Mouse (Mus musculus) spleen, adult 2 months (tissue): Measurements from ENCODE around the gene 4632433K11Rik. TPM values are rescaled to one million over a fixed set of nuclear protein-coding genes. Genes with fewer than 3 reads are reported as not detected.

Source experiments
- DNase-seq, 2 experiments: peaks; one replicate each; pipeline versions ENCODE4 v3.0.0 to v3.0.0-alpha.2; 2012 to 2021; ENCODE audit warnings: low spot score in 2 of 2, low read depth in 1 of 2
- H3K27ac ChIP-seq: fragments of 200-500 bp; 2 replicates; pipeline ENCODE4 v1.5.1; 2012; ENCODE audit warnings: low read length, inconsistent platforms; ENCODE audit not compliant: insufficient read depth
- H3K27me3 ChIP-seq: fragments of 200-500 bp; 2 replicates; pipeline ENCODE4 v1.6.1; 2012; ENCODE audit warnings: mild to moderate bottlenecking, moderate library complexity, low read length, inconsistent platforms; ENCODE audit not compliant: control insufficient read depth, insufficient read depth
- H3K36me3 ChIP-seq: fragments of 200-500 bp; 2 replicates; pipeline ENCODE4 v1.6.1; 2012; ENCODE audit warnings: mild to moderate bottlenecking, low read length, inconsistent platforms; ENCODE audit not compliant: control insufficient read depth, insufficient read depth
- H3K4me1 ChIP-seq: fragments of 200-500 bp; 2 replicates; pipeline ENCODE4 v1.6.1; 2011; ENCODE audit warnings: inconsistent platforms; ENCODE audit not compliant: control insufficient read depth, insufficient read depth, insufficient read length
- H3K4me3 ChIP-seq: fragments of 200-500 bp; 2 replicates; pipeline ENCODE4 v1.5.1; 2011; ENCODE audit warnings: mild to moderate bottlenecking, inconsistent platforms; ENCODE audit not compliant: insufficient read depth, insufficient read length; ENCODE audit errors: extremely low read depth
- CTCF ChIP-seq: fragments of 200-500 bp; IDR thresholded peaks from 2 replicates; pipeline ENCODE4 v1.5.1; 2011; ENCODE audit warnings: mild to moderate bottlenecking, inconsistent platforms; ENCODE audit not compliant: insufficient read depth, insufficient read length, insufficient replicate concordance; ENCODE audit errors: extremely low read depth
- POLR2A ChIP-seq: fragments of 200-500 bp; IDR thresholded peaks from 2 replicates; pipeline ENCODE4 v1.6.1; 2011; ENCODE audit warnings: low read depth, low read length, inconsistent platforms
- WGBS: fragments of 180-500 bp; shearing (Covaris S2); methylation state at CpG from one replicate; pipeline ENCODE4 v1.1.7; 2018; 5-methylcytosine and 5-hydroxymethylcytosine counted together
- polyA plus RNA-seq: library from polyadenylated mRNA; depleted of rRNA; stranded (reverse); fragments of >200 nt; gene quantifications from 2 replicates; pipeline ENCODE4 v1.2.3, GENCODE M21; 2012; rRNA removed

4632433K11Rik gene
- polyA plus RNA-seq = not detected in 2 replicates

- no peak for TF ChIP-seq CTCF
- TF ChIP-seq POLR2A = no peak
- H3K4me1 ChIP-seq = no peaks in the 10 kb centered on the region; the same call in none of the 2 replicates
- DNase-seq = no peak
- peaks cover 34% of the 10 kb centered on the region for H3K36me3 ChIP-seq
- no peak within 1 kb of the TSS for H3K4me3 ChIP-seq
- H3K27ac ChIP-seq = no peak within 1 kb of the TSS
- H3K27me3 ChIP-seq = no peaks in the 10 kb centered on the region
- 86% methylated on average over 3 of the region's 3 CpGs for WGBS
Observed at GRCm38 (mm10) chr7:5033818-5034217, at the start of gene 4632433K11Rik. TSS of gene 4632433K11Rik (plus strand) at chr7:5034118.

GRCm38 (mm10) chr7:4988250-4988649 lies 45.7 kb upstream of the 4632433K11Rik start:
- Histone ChIP-seq H3K27ac (no peak overlapping the region), H3K36me3 (no peaks in the 10 kb centered on the region; the same call in 1 of the 2 replicates), H3K4me1 (no peaks in the 10 kb centered on the region), H3K4me3 (no peak overlapping the region), H3K27me3 (no peaks in the 10 kb centered on the region)
- no peak for DNase-seq
- WGBS = 47% methylated on average over 2 of the region's 2 CpGs
- no peak for TF ChIP-seq POLR2A
- no peak for TF ChIP-seq CTCF

GRCm38 (mm10) chr7:4993347-4993998 lies 40.4 kb upstream of the 4632433K11Rik start:
- H3K36me3 ChIP-seq = peaks cover 7% of the 10 kb centered on the region
- H3K27me3 ChIP-seq = no peaks in the 10 kb centered on the region
- H3K4me1 ChIP-seq = peaks cover 9% of the 10 kb centered on the region; the same call in 1 of the 2 replicates
- no peak overlapping the region for H3K27ac ChIP-seq
- DNase-seq = no peak
- WGBS = 93% methylated on average over 55 of the region's 55 CpGs
- no peak for TF ChIP-seq POLR2A
- no peak for TF ChIP-seq CTCF
- no peak overlapping the region for H3K4me3 ChIP-seq

- H3K27me3 ChIP-seq = no peaks in the 10 kb centered on the region
- H3K4me3 ChIP-seq = no peak overlapping the region
- H3K27ac ChIP-seq = no peak overlapping the region
- H3K4me1 ChIP-seq = peaks cover 9% of the 10 kb centered on the region; the same call in 1 of the 2 replicates
- TF ChIP-seq CTCF = no peak
- no peak for TF ChIP-seq POLR2A
- WGBS = 92% methylated on average over 59 of the region's 59 CpGs
- H3K36me3 ChIP-seq = peaks cover 7% of the 10 kb centered on the region
- DNase-seq = no peak
Observed at GRCm38 (mm10) chr7:4993999-4994788, 39.7 kb upstream of the 4632433K11Rik start.

- 13% methylated on average over 19 of the region's 19 CpGs for WGBS
- TF ChIP-seq POLR2A (no peak), CTCF (no peak)
- no peak for DNase-seq
- peak overlapping the region; percentile 78 for H3K4me3 ChIP-seq
- H3K27me3 ChIP-seq = no peaks in the 10 kb centered on the region
- no peak overlapping the region for H3K27ac ChIP-seq
- H3K4me1 ChIP-seq = peaks cover 9% of the 10 kb centered on the region; the same call in 1 of the 2 replicates
- peaks cover 7% of the 10 kb centered on the region for H3K36me3 ChIP-seq
Observed at GRCm38 (mm10) chr7:4995268-4996002, 38.5 kb upstream of the 4632433K11Rik start.

- TF ChIP-seq CTCF (no peak), POLR2A (no peak)
- Histone ChIP-seq H3K4me3 (peak within 1 kb of the TSS; percentile 78), H3K27me3 (no peaks in the 10 kb centered on the region), H3K27ac (no peak within 1 kb of the TSS), H3K4me1 (peaks cover 9% of the 10 kb centered on the region; the same call in 1 of the 2 replicates), H3K36me3 (peaks cover 7% of the 10 kb centered on the region)
- 11% methylated on average over 19 of the region's 26 CpGs for WGBS
- DNase-seq = peak; percentile 58 to 70
Observed at GRCm38 (mm10) chr7:4996003-4996895, 37.7 kb upstream of the 4632433K11Rik start, which contains the start of gene Zfp579. TSS of gene Zfp579 (minus strand) at chr7:4996158.
